Mouse (Mus musculus) lung, embryonic 15.5 days (tissue): ENCODE measurements around the gene Map6. TPM values are rescaled to one million over a fixed set of nuclear protein-coding genes. Genes with fewer than 3 reads are reported as not detected.

ENCODE experiments used
- ATAC-seq: fragments of 200-750 bp; cut with Nextera tagmentation; 2 replicates; pipeline ENCODE4 v1.8.0; 2017; ENCODE audit warnings: moderate number of reproducible peaks, borderline replicate concordance; ENCODE audit not compliant: low FRiP score, low TSS enrichment; ENCODE audit errors: extremely low read depth
- H3K27ac ChIP-seq: fragments of 300-500 bp; sonication (generic); 2 replicates; pipeline ENCODE4 v1.5.1; 2015; ENCODE audit warnings: moderate library complexity, mild to moderate bottlenecking, inconsistent platforms
- H3K27me3 ChIP-seq: fragments of 300-500 bp; sonication (generic); 2 replicates; pipeline ENCODE4 v1.6.1; 2015; ENCODE audit warnings: inconsistent platforms
- H3K36me3 ChIP-seq: fragments of 300-500 bp; sonication (generic); 2 replicates; pipeline ENCODE4 v1.6.1; 2015; ENCODE audit warnings: inconsistent platforms
- H3K4me1 ChIP-seq: fragments of 300-500 bp; sonication (generic); 2 replicates; pipeline ENCODE4 v1.6.1; 2015; ENCODE audit warnings: inconsistent platforms
- H3K4me2 ChIP-seq: fragments of 300-500 bp; sonication (generic); 2 replicates; pipeline ENCODE4 v1.6.1; 2015; ENCODE audit warnings: inconsistent platforms, mild to moderate bottlenecking, moderate library complexity
- H3K4me3 ChIP-seq: fragments of 300-500 bp; sonication (generic); 2 replicates; pipeline ENCODE4 v1.5.1; 2015; ENCODE audit warnings: mild to moderate bottlenecking, inconsistent platforms
- H3K9ac ChIP-seq: fragments of 300-500 bp; sonication (generic); 2 replicates; pipeline ENCODE4 v1.6.1; 2015; ENCODE audit warnings: inconsistent platforms
- H3K9me3 ChIP-seq: fragments of 300-500 bp; sonication (generic); 2 replicates; pipeline ENCODE4 v1.6.1; 2016; ENCODE audit warnings: inconsistent platforms
- WGBS: fragments of 180-500 bp; shearing (Covaris S2); methylation state at CpG from one replicate; pipeline ENCODE4 v1.1.7; 2015; 5-methylcytosine and 5-hydroxymethylcytosine counted together
- polyA plus RNA-seq: library from polyadenylated mRNA; unstranded; fragments of >200 nt; fragmentation: Nextera tagmentation; extraction: Ambion mirVana; gene quantifications from 2 replicates; pipeline ENCODE4 v1.2.1, GENCODE M21; 2015

Map6 gene
- polyA plus RNA-seq, 1 experiment from 2014 or later = 3.5 TPM

GRCm38 (mm10) chr7:99267897-99268505, 754 bp downstream of the Map6 start:
- Histone ChIP-seq H3K9me3 (no peaks in the 10 kb centered on the region), H3K4me1 (peaks cover 32% of the 10 kb centered on the region), H3K4me2 (peak overlapping the region; percentile 76), H3K4me3 (peak overlapping the region; percentile 43), H3K9ac (peak overlapping the region; percentile 5), H3K27me3 (peaks cover 66% of the 10 kb centered on the region), H3K36me3 (no peaks in the 10 kb centered on the region), H3K27ac (no peak overlapping the region)
- ATAC-seq = peak; percentile 84
- WGBS = 1% methylated on average over 59 of the region's 59 CpGs

GRCm38 (mm10) chr7:99268506-99268900, 1.3 kb downstream of the Map6 start:
- Histone ChIP-seq H3K27ac (no peak overlapping the region), H3K4me2 (peak overlapping the region; percentile 76), H3K36me3 (no peaks in the 10 kb centered on the region), H3K4me3 (peak overlapping the region; percentile 43), H3K27me3 (peaks cover 66% of the 10 kb centered on the region), H3K4me1 (peaks cover 32% of the 10 kb centered on the region), H3K9ac (peak overlapping the region; percentile 5), H3K9me3 (no peaks in the 10 kb centered on the region)
- ATAC-seq = peak; percentile 24; the same call in 1 of the 2 replicates
- under 1% methylated on average over 29 of the region's 29 CpGs for WGBS

- peak overlapping the region; percentile 76 for H3K4me2 ChIP-seq
- peaks cover 32% of the 10 kb centered on the region for H3K4me1 ChIP-seq
- WGBS = 6% methylated on average over 42 of the region's 42 CpGs
- no peaks in the 10 kb centered on the region for H3K9me3 ChIP-seq
- no peak overlapping the region for H3K27ac ChIP-seq
- no peak overlapping the region for H3K9ac ChIP-seq
- peak; percentile 12; the same call in 1 of the 2 replicates for ATAC-seq
- peaks cover 66% of the 10 kb centered on the region for H3K27me3 ChIP-seq
- H3K36me3 ChIP-seq = no peaks in the 10 kb centered on the region
- peak overlapping the region; percentile 43 for H3K4me3 ChIP-seq
Measured at GRCm38 (mm10) chr7:99268951-99269945, 2.0 kb downstream of the Map6 start.

- Histone ChIP-seq H3K36me3 (no peaks in the 10 kb centered on the region), H3K27me3 (peaks cover 51% of the 10 kb centered on the region), H3K9me3 (no peaks in the 10 kb centered on the region), H3K9ac (no peak overlapping the region), H3K4me1 (peaks cover 32% of the 10 kb centered on the region), H3K4me2 (no peak overlapping the region), H3K27ac (no peak overlapping the region), H3K4me3 (no peak overlapping the region)
- WGBS = 39% methylated on average over 9 of the region's 9 CpGs
- no peak for ATAC-seq
Measured at GRCm38 (mm10) chr7:99271630-99272029, 4.4 kb downstream of the Map6 start.

GRCm38 (mm10) chr7:99275131-99275530, 7.9 kb downstream of the Map6 start:
- Histone ChIP-seq H3K9me3 (no peaks in the 10 kb centered on the region), H3K36me3 (no peaks in the 10 kb centered on the region), H3K4me2 (no peak overlapping the region), H3K4me1 (0 out of 2 replicates have a peak, but pooled peaks cover 5% of the 10 kb centered on the region), H3K27me3 (peaks cover 16% of the 10 kb centered on the region; the same call in 1 of the 2 replicates), H3K9ac (no peak overlapping the region), H3K27ac (no peak overlapping the region), H3K4me3 (no peak overlapping the region)
- no peak for ATAC-seq
- 66% methylated on average over 6 of the region's 6 CpGs for WGBS

- Histone ChIP-seq H3K4me1 (no peaks in the 10 kb centered on the region), H3K9ac (no peak overlapping the region), H3K4me2 (no peak overlapping the region), H3K9me3 (no peaks in the 10 kb centered on the region), H3K4me3 (no peak overlapping the region), H3K27me3 (peaks cover 8% of the 10 kb centered on the region; the same call in 1 of the 2 replicates), H3K27ac (no peak overlapping the region), H3K36me3 (no peaks in the 10 kb centered on the region)
- 60% methylated on average over 1 of the region's 1 CpGs for WGBS
- ATAC-seq = no peak
Measured at GRCm38 (mm10) chr7:99276679-99277078, 9.4 kb downstream of the Map6 start.

- no peak overlapping the region for H3K27ac ChIP-seq
- no peaks in the 10 kb centered on the region for H3K9me3 ChIP-seq
- H3K9ac ChIP-seq = no peak overlapping the region
- no peak for ATAC-seq
- no peak overlapping the region for H3K4me3 ChIP-seq
- H3K4me2 ChIP-seq = no peak overlapping the region
- H3K4me1 ChIP-seq = no peaks in the 10 kb centered on the region
- peaks cover 5% of the 10 kb centered on the region; the same call in 1 of the 2 replicates for H3K27me3 ChIP-seq
- WGBS = 67% methylated on average over 8 of the region's 8 CpGs
- no peaks in the 10 kb centered on the region for H3K36me3 ChIP-seq
Measured at GRCm38 (mm10) chr7:99278309-99278708, 11.1 kb downstream of the Map6 start.

- Histone ChIP-seq H3K4me1 (no peaks in the 10 kb centered on the region), H3K9me3 (no peaks in the 10 kb centered on the region), H3K4me3 (no peak overlapping the region), H3K4me2 (no peak overlapping the region), H3K36me3 (no peaks in the 10 kb centered on the region), H3K27ac (no peak overlapping the region), H3K9ac (no peak overlapping the region), H3K27me3 (peaks cover 5% of the 10 kb centered on the region; the same call in 1 of the 2 replicates)
- 64% methylated on average over 8 of the region's 8 CpGs for WGBS
- no peak for ATAC-seq
Measured at GRCm38 (mm10) chr7:99279586-99279985, 12.3 kb downstream of the Map6 start.

GRCm38 (mm10) chr7:99287287-99287686, 20.0 kb downstream of the Map6 start:
- ATAC-seq = no peak
- H3K27me3 ChIP-seq = no peaks in the 10 kb centered on the region
- peaks cover 12% of the 10 kb centered on the region for H3K4me1 ChIP-seq
- no peaks in the 10 kb centered on the region for H3K9me3 ChIP-seq
- no peak overlapping the region for H3K4me2 ChIP-seq
- H3K36me3 ChIP-seq = no peaks in the 10 kb centered on the region
- H3K27ac ChIP-seq = no peak overlapping the region
- H3K9ac ChIP-seq = no peak overlapping the region
- H3K4me3 ChIP-seq = no peak overlapping the region
- WGBS = 57% methylated on average over 3 of the region's 3 CpGs

- Histone ChIP-seq H3K9ac (no peak overlapping the region), H3K9me3 (no peaks in the 10 kb centered on the region), H3K36me3 (no peaks in the 10 kb centered on the region), H3K4me1 (peaks cover 12% of the 10 kb centered on the region), H3K27me3 (no peaks in the 10 kb centered on the region), H3K27ac (no peak overlapping the region), H3K4me3 (no peak overlapping the region), H3K4me2 (no peak overlapping the region)
- 29% methylated on average over 8 of the region's 8 CpGs for WGBS
- ATAC-seq = no peak
Measured at GRCm38 (mm10) chr7:99290008-99290407, 22.8 kb downstream of the Map6 start.

- Histone ChIP-seq H3K9me3 (no peaks in the 10 kb centered on the region), H3K4me2 (no peak overlapping the region), H3K4me3 (no peak overlapping the region), H3K9ac (no peak overlapping the region), H3K36me3 (no peaks in the 10 kb centered on the region), H3K27me3 (no peaks in the 10 kb centered on the region), H3K27ac (no peak overlapping the region), H3K4me1 (peaks cover 12% of the 10 kb centered on the region)
- WGBS = 37% methylated on average over 6 of the region's 6 CpGs
- ATAC-seq = no peak
Measured at GRCm38 (mm10) chr7:99290925-99291324, 23.7 kb downstream of the Map6 start.
